Mouse (Mus musculus) telencephalon, adult 2 months (tissue): ENCODE results near the gene Gm26938.

ENCODE experiments used
- DNase-seq: peaks from one replicate; pipeline ENCODE4 v3.0.0-alpha.2; 2011; ENCODE audit warnings: low read depth, low spot score

Gm26938 gene

GRCm38 (mm10) chr5:139794137-139794536 lies 32.1 kb downstream of the Gm26938 start:
- no peak for DNase-seq

- no peak for DNase-seq
These were observed 32.7 kb downstream of the Gm26938 start for GRCm38 (mm10) chr5:139793338-139794089.

- no peak for DNase-seq
These were observed 33.3 kb downstream of the Gm26938 start for GRCm38 (mm10) chr5:139792966-139793337.

GRCm38 (mm10) chr5:139792159-139792775 lies 33.9 kb downstream of the Gm26938 start:
- no peak for DNase-seq

GRCm38 (mm10) chr5:139791227-139792158 lies 34.7 kb downstream of the Gm26938 start, which contains the start of gene Mafk:
Mafk (plus strand) TSS chr5:139791513.
- DNase-seq, result peak; percentile 64

- DNase-seq, result no peak
These were observed 36.7 kb downstream of the Gm26938 start for GRCm38 (mm10) chr5:139789466-139789865.

- DNase-seq, result no peak
These were observed 44.8 kb downstream of the Gm26938 start for GRCm38 (mm10) chr5:139781406-139781805.

GRCm38 (mm10) chr5:139776966-139777365 lies 49.2 kb downstream of the Gm26938 start:
- DNase-seq, result no peak

- DNase-seq, result peak; percentile 96
These were observed 50.8 kb downstream of the Gm26938 start, which contains the start of gene Ints1 for GRCm38 (mm10) chr5:139775216-139775926. Ints1 (minus strand) TSS chr5:139775674.

- DNase-seq, result no peak
These were observed 58.0 kb downstream of the Gm26938 start for GRCm38 (mm10) chr5:139768216-139768615.

- DNase-seq, result no peak
These were observed 61.9 kb downstream of the Gm26938 start for GRCm38 (mm10) chr5:139764296-139764695.

GRCm38 (mm10) chr5:139758096-139758495 lies 68.1 kb downstream of the Gm26938 start:
- DNase-seq, result peak; percentile 81
